Mouse (Mus musculus): ENCODE measurements around the gene Strada. TPM values are rescaled to one million over a fixed set of nuclear protein-coding genes. Genes with fewer than 3 reads are reported as not detected.
"Not testable (repeated sequence)": the region's sequence is repeated elsewhere in the genome, so short reads cannot be mapped to it uniquely, and the experiment has no call there.

Gene Strada
- polyA plus RNA-seq, 1 experiment from 2014 or later = 26.6 TPM

- Histone ChIP-seq H3K27me3 (ENCODE audit: control insufficient read depth, insufficient read depth, low read length) (no peaks in the 10 kb centered on the region), H3K4me1 (ENCODE audit: control insufficient read depth, insufficient read depth, low read length) (peaks cover 14% of the 10 kb centered on the region), H3K36me3 (ENCODE audit: control insufficient read depth, insufficient read depth, low read length) (peaks cover 14% of the 10 kb centered on the region), H3K4me2 (no peak overlapping the region), H3K9ac (ENCODE audit: low read depth, low read length) (no peak overlapping the region), H3K27ac (ENCODE audit: low read depth, low read length) (no peak overlapping the region), H3K4me3 (ENCODE audit: low read depth, low read length) (no peak overlapping the region), H3K9me3 (replicated peaks; ENCODE audit: control insufficient read depth, low read length) (no peaks in the 10 kb centered on the region)
- 92% methylated on average over 5 of the region's 5 CpGs for WGBS (ENCODE audit: insufficient replicate concordance)
- no peak for ATAC-seq (replicated peaks; ENCODE audit: insufficient number of reproducible peaks, low FRiP score, low TSS enrichment)
Measured at GRCm38 (mm10) chr11:106132516-106132915, 69.5 kb downstream of the Strada start.

- Histone ChIP-seq H3K4me2 (no peak overlapping the region), H3K4me1 (ENCODE audit: control insufficient read depth, insufficient read depth, low read length) (peaks cover 6% of the 10 kb centered on the region), H3K27ac (ENCODE audit: low read depth, low read length) (no peak overlapping the region), H3K4me3 (ENCODE audit: low read depth, low read length) (no peak overlapping the region), H3K36me3 (ENCODE audit: control insufficient read depth, insufficient read depth, low read length) (peaks cover 6% of the 10 kb centered on the region; the same call in 1 of the 2 replicates), H3K9ac (ENCODE audit: low read depth, low read length) (no peak overlapping the region), H3K27me3 (ENCODE audit: control insufficient read depth, insufficient read depth, low read length) (no peaks in the 10 kb centered on the region), H3K9me3 (replicated peaks; ENCODE audit: control insufficient read depth, low read length) (no peaks in the 10 kb centered on the region)
- no peak for ATAC-seq (replicated peaks; ENCODE audit: insufficient number of reproducible peaks, low FRiP score, low TSS enrichment)
- 62% methylated on average over 1 of the region's 1 CpGs for WGBS (ENCODE audit: insufficient replicate concordance)
Measured at GRCm38 (mm10) chr11:106129477-106129876, 72.5 kb downstream of the Strada start.

GRCm38 (mm10) chr11:106126727-106127373, 75.1 kb downstream of the Strada start:
- H3K4me1 ChIP-seq (ENCODE audit: control insufficient read depth, insufficient read depth, low read length); H3K27me3 ChIP-seq (ENCODE audit: control insufficient read depth, insufficient read depth, low read length); ATAC-seq (replicated peaks; ENCODE audit: insufficient number of reproducible peaks, low FRiP score, low TSS enrichment); H3K9ac ChIP-seq (ENCODE audit: low read depth, low read length); H3K27ac ChIP-seq (ENCODE audit: low read depth, low read length); H3K36me3 ChIP-seq (ENCODE audit: control insufficient read depth, insufficient read depth, low read length); H3K4me3 ChIP-seq (ENCODE audit: low read depth, low read length); H3K9me3 ChIP-seq (replicated peaks; ENCODE audit: control insufficient read depth, low read length); H3K4me2 ChIP-seq: not testable (repeated sequence)
- WGBS (ENCODE audit: insufficient replicate concordance) = 93% methylated on average over 4 of the region's 6 CpGs

- Histone ChIP-seq H3K9ac (ENCODE audit: low read depth, low read length) (no peak overlapping the region), H3K9me3 (replicated peaks; ENCODE audit: control insufficient read depth, low read length) (no peaks in the 10 kb centered on the region), H3K4me1 (ENCODE audit: control insufficient read depth, insufficient read depth, low read length) (no peaks in the 10 kb centered on the region; the same call in 1 of the 2 replicates), H3K4me3 (ENCODE audit: low read depth, low read length) (no peak overlapping the region), H3K27me3 (ENCODE audit: control insufficient read depth, insufficient read depth, low read length) (no peaks in the 10 kb centered on the region), H3K36me3 (ENCODE audit: control insufficient read depth, insufficient read depth, low read length) (peaks cover 6% of the 10 kb centered on the region; the same call in 1 of the 2 replicates), H3K4me2 (no peak overlapping the region), H3K27ac (ENCODE audit: low read depth, low read length) (no peak overlapping the region)
- WGBS (ENCODE audit: insufficient replicate concordance) = 69% methylated on average over 1 of the region's 1 CpGs
- ATAC-seq (replicated peaks; ENCODE audit: insufficient number of reproducible peaks, low FRiP score, low TSS enrichment) = no peak
Measured at GRCm38 (mm10) chr11:106125827-106126226, 76.1 kb downstream of the Strada start.

GRCm38 (mm10) chr11:106124784-106125183, 77.2 kb downstream of the Strada start:
- Histone ChIP-seq H3K36me3 (ENCODE audit: control insufficient read depth, insufficient read depth, low read length) (peaks cover 6% of the 10 kb centered on the region), H3K27me3 (ENCODE audit: control insufficient read depth, insufficient read depth, low read length) (no peaks in the 10 kb centered on the region)

GRCm38 (mm10) chr11:106122736-106123135, 79.2 kb downstream of the Strada start:
- no peak for ATAC-seq (replicated peaks; ENCODE audit: insufficient number of reproducible peaks, low FRiP score, low TSS enrichment)
- no peak overlapping the region for H3K4me2 ChIP-seq
- H3K9me3 ChIP-seq (replicated peaks; ENCODE audit: control insufficient read depth, low read length) = no peaks in the 10 kb centered on the region
- no peak overlapping the region for H3K4me3 ChIP-seq (ENCODE audit: low read depth, low read length)
- peaks cover 6% of the 10 kb centered on the region for H3K36me3 ChIP-seq (ENCODE audit: control insufficient read depth, insufficient read depth, low read length)
- no peak overlapping the region for H3K9ac ChIP-seq (ENCODE audit: low read depth, low read length)
- peak overlapping the region; percentile 41; the same call in 1 of the 2 replicates for H3K27ac ChIP-seq (ENCODE audit: low read depth, low read length)
- no peaks in the 10 kb centered on the region for H3K4me1 ChIP-seq (ENCODE audit: control insufficient read depth, insufficient read depth, low read length)
- H3K27me3 ChIP-seq (ENCODE audit: control insufficient read depth, insufficient read depth, low read length) = no peaks in the 10 kb centered on the region
- 58% methylated on average over 3 of the region's 3 CpGs for WGBS (ENCODE audit: insufficient replicate concordance)

More at GRCm38 (mm10) chr11:106124784-106125183, 77.2 kb downstream of the Strada start:
- 76% methylated on average over 4 of the region's 4 CpGs for WGBS (ENCODE audit: insufficient replicate concordance)
- Histone ChIP-seq H3K27ac (ENCODE audit: low read depth, low read length) (no peak overlapping the region), H3K4me2 (no peak overlapping the region), H3K4me3 (ENCODE audit: low read depth, low read length) (no peak overlapping the region), H3K9me3 (replicated peaks; ENCODE audit: control insufficient read depth, low read length) (no peaks in the 10 kb centered on the region), H3K4me1 (ENCODE audit: control insufficient read depth, insufficient read depth, low read length) (no peaks in the 10 kb centered on the region; the same call in 1 of the 2 replicates), H3K9ac (ENCODE audit: low read depth, low read length) (no peak overlapping the region)
- no peak for ATAC-seq (replicated peaks; ENCODE audit: insufficient number of reproducible peaks, low FRiP score, low TSS enrichment)

GRCm38 (mm10) chr11:106122221-106122620, 79.7 kb downstream of the Strada start:
- WGBS (ENCODE audit: insufficient replicate concordance) = 88% methylated on average over 5 of the region's 5 CpGs

More at GRCm38 (mm10) chr11:106122221-106122620, 79.7 kb downstream of the Strada start:
- no peaks in the 10 kb centered on the region for H3K27me3 ChIP-seq (ENCODE audit: control insufficient read depth, insufficient read depth, low read length)
- H3K27ac ChIP-seq (ENCODE audit: low read depth, low read length) = peak overlapping the region; percentile 41; the same call in 1 of the 2 replicates
- H3K9me3 ChIP-seq (replicated peaks; ENCODE audit: control insufficient read depth, low read length) = no peaks in the 10 kb centered on the region
- no peaks in the 10 kb centered on the region for H3K4me1 ChIP-seq (ENCODE audit: control insufficient read depth, insufficient read depth, low read length)
- no peak overlapping the region for H3K9ac ChIP-seq (ENCODE audit: low read depth, low read length)
- peaks cover 6% of the 10 kb centered on the region for H3K36me3 ChIP-seq (ENCODE audit: control insufficient read depth, insufficient read depth, low read length)
- no peak overlapping the region for H3K4me2 ChIP-seq
- no peak for ATAC-seq (replicated peaks; ENCODE audit: insufficient number of reproducible peaks, low FRiP score, low TSS enrichment)
- no peak overlapping the region for H3K4me3 ChIP-seq (ENCODE audit: low read depth, low read length)

All from heart, embryonic 11.5 days (tissue).